Mouse (Mus musculus) liver, embryonic 12.5 days (tissue): ENCODE results near the gene Mipol1. TPM values are rescaled to one million over a fixed set of nuclear protein-coding genes. Genes with fewer than 3 reads are reported as not detected.

Experiments used
- ATAC-seq: fragments of 200-750 bp; cut with Nextera tagmentation; 2 replicates; pipeline ENCODE4 v1.8.0; 2017; ENCODE audit warnings: moderate number of reproducible peaks, mild to moderate bottlenecking, moderate library complexity
- H3K27ac ChIP-seq: fragments of 300-500 bp; sonication (generic); 2 replicates; pipeline ENCODE4 v1.5.1; 2016; ENCODE audit warnings: mild to moderate bottlenecking
- H3K27me3 ChIP-seq: fragments of 300-500 bp; sonication (generic); replicated peaks from 2 replicates; pipeline ENCODE4 v1.6.1; 2016; ENCODE audit warnings: mild to moderate bottlenecking, moderate library complexity
- H3K36me3 ChIP-seq: fragments of 300-500 bp; sonication (generic); 2 replicates; pipeline ENCODE4 v1.6.1; 2016; ENCODE audit warnings: mild to moderate bottlenecking, moderate library complexity
- H3K4me1 ChIP-seq: fragments of 300-500 bp; sonication (generic); 2 replicates; pipeline ENCODE4 v1.6.1; 2016
- H3K4me2 ChIP-seq: fragments of 300-500 bp; sonication (generic); 2 replicates; pipeline ENCODE4 v1.6.1; 2016; ENCODE audit warnings: mild to moderate bottlenecking, moderate library complexity
- H3K4me3 ChIP-seq: fragments of 300-500 bp; sonication (generic); 2 replicates; pipeline ENCODE4 v1.5.1; 2016; ENCODE audit warnings: mild to moderate bottlenecking, moderate library complexity
- H3K9ac ChIP-seq: fragments of 300-500 bp; sonication (generic); 2 replicates; pipeline ENCODE4 v1.6.1; 2016; ENCODE audit warnings: mild to moderate bottlenecking, moderate library complexity
- H3K9me3 ChIP-seq: fragments of 300-500 bp; sonication (generic); replicated peaks from 2 replicates; pipeline ENCODE4 v1.6.1; 2016; ENCODE audit warnings: mild to moderate bottlenecking, moderate library complexity
- WGBS: fragments of 180-500 bp; shearing (Covaris S2); methylation state at CpG from one replicate; pipeline ENCODE4 v1.1.7; 2016; ENCODE audit not compliant: insufficient replicate concordance; 5-methylcytosine and 5-hydroxymethylcytosine counted together
- polyA plus RNA-seq: library from polyadenylated mRNA; unstranded; fragments of >200 nt; fragmentation: Nextera tagmentation; extraction: Ambion mirVana; gene quantifications from 2 replicates; pipeline ENCODE4 v1.2.1, GENCODE M21; 2016

The Mipol1 gene
- polyA plus RNA-seq, 1 experiment from 2014 or later: 5.4 TPM

- no peak for ATAC-seq
Observed at GRCm38 (mm10) chr12:57536909-57537670, 306.9 kb downstream of the Mipol1 start.

GRCm38 (mm10) chr12:57537791-57538587 is 307.8 kb downstream of the Mipol1 start:
- Histone ChIP-seq H3K4me2 (peak overlapping the region; percentile 45), H3K9me3 (no peaks in the 10 kb centered on the region), H3K27ac (no peak overlapping the region), H3K4me3 (peak overlapping the region; percentile 34; the same call in 1 of the 2 replicates), H3K27me3 (peaks cover 91% of the 10 kb centered on the region), H3K4me1 (peaks cover 7% of the 10 kb centered on the region), H3K9ac (no peak overlapping the region), H3K36me3 (no peaks in the 10 kb centered on the region)
- ATAC-seq: no peak
- 2% methylated on average over 21 of the region's 21 CpGs for WGBS

More at GRCm38 (mm10) chr12:57536909-57537670, 306.9 kb downstream of the Mipol1 start:
- H3K27me3 ChIP-seq: peaks cover 91% of the 10 kb centered on the region
- H3K4me1 ChIP-seq: peaks cover 3% of the 10 kb centered on the region; the same call in 1 of the 2 replicates
- H3K27ac ChIP-seq: no peak overlapping the region
- H3K9ac ChIP-seq: no peak overlapping the region
- H3K36me3 ChIP-seq: no peaks in the 10 kb centered on the region
- H3K4me3 ChIP-seq: no peak overlapping the region
- H3K9me3 ChIP-seq: no peaks in the 10 kb centered on the region
- WGBS: 8% methylated on average over 11 of the region's 11 CpGs
- no peak overlapping the region for H3K4me2 ChIP-seq

GRCm38 (mm10) chr12:57538588-57539550 is 308.6 kb downstream of the Mipol1 start:
- H3K27me3 ChIP-seq: peaks cover 91% of the 10 kb centered on the region
- H3K4me1 ChIP-seq: peaks cover 7% of the 10 kb centered on the region
- no peaks in the 10 kb centered on the region for H3K9me3 ChIP-seq
- WGBS: 2% methylated on average over 63 of the region's 63 CpGs
- no peak for ATAC-seq
- H3K4me2 ChIP-seq: peak overlapping the region; percentile 45
- H3K4me3 ChIP-seq: peak overlapping the region; percentile 34
- H3K36me3 ChIP-seq: no peaks in the 10 kb centered on the region
- peak overlapping the region; percentile 52 for H3K27ac ChIP-seq
- H3K9ac ChIP-seq: peak overlapping the region; percentile 27; the same call in 1 of the 2 replicates

- WGBS: 2% methylated on average over 10 of the region's 10 CpGs
- ATAC-seq: no peak
- Histone ChIP-seq H3K27ac (peak overlapping the region; percentile 52; the same call in 1 of the 2 replicates), H3K4me1 (peaks cover 7% of the 10 kb centered on the region), H3K4me2 (peak overlapping the region; percentile 45), H3K9me3 (no peaks in the 10 kb centered on the region), H3K9ac (no peak overlapping the region), H3K27me3 (peaks cover 91% of the 10 kb centered on the region), H3K36me3 (no peaks in the 10 kb centered on the region), H3K4me3 (peak overlapping the region; percentile 34)
Observed at GRCm38 (mm10) chr12:57539551-57539985, 309.3 kb downstream of the Mipol1 start.

GRCm38 (mm10) chr12:57541118-57541517 is 310.9 kb downstream of the Mipol1 start:
- 11% methylated on average over 6 of the region's 6 CpGs for WGBS
- H3K36me3 ChIP-seq: no peaks in the 10 kb centered on the region
- no peak overlapping the region for H3K27ac ChIP-seq
- no peak overlapping the region for H3K4me3 ChIP-seq
- peaks cover 15% of the 10 kb centered on the region for H3K4me1 ChIP-seq
- ATAC-seq: no peak
- peaks cover 91% of the 10 kb centered on the region for H3K27me3 ChIP-seq
- no peaks in the 10 kb centered on the region for H3K9me3 ChIP-seq
- H3K9ac ChIP-seq: no peak overlapping the region
- H3K4me2 ChIP-seq: no peak overlapping the region

- H3K4me3 ChIP-seq: peak overlapping the region; percentile 30; the same call in 1 of the 2 replicates
- no peak overlapping the region for H3K9ac ChIP-seq
- whole genome bisulfite sequencing: 8% methylated on average over 46 of the region's 46 CpGs
- H3K4me1 ChIP-seq: peaks cover 24% of the 10 kb centered on the region
- no peak for ATAC-seq
- H3K27ac ChIP-seq: no peak overlapping the region
- peak overlapping the region; percentile 43 for H3K4me2 ChIP-seq
- H3K27me3 ChIP-seq: peaks cover 91% of the 10 kb centered on the region
- H3K9me3 ChIP-seq: no peaks in the 10 kb centered on the region
- H3K36me3 ChIP-seq: no peaks in the 10 kb centered on the region
Observed at GRCm38 (mm10) chr12:57541931-57542745, 311.9 kb downstream of the Mipol1 start.

- no peaks in the 10 kb centered on the region for H3K36me3 ChIP-seq
- peak overlapping the region; percentile 30 for H3K4me3 ChIP-seq
- H3K27me3 ChIP-seq: peaks cover 95% of the 10 kb centered on the region
- no peak for ATAC-seq
- peaks cover 24% of the 10 kb centered on the region for H3K4me1 ChIP-seq
- H3K9me3 ChIP-seq: no peaks in the 10 kb centered on the region
- H3K4me2 ChIP-seq: peak overlapping the region; percentile 43
- H3K27ac ChIP-seq: no peak overlapping the region
- 4% methylated on average over 63 of the region's 63 CpGs for whole genome bisulfite sequencing
- peak overlapping the region; percentile 27; the same call in 1 of the 2 replicates for H3K9ac ChIP-seq
Observed at GRCm38 (mm10) chr12:57542746-57543626, 312.8 kb downstream of the Mipol1 start.

GRCm38 (mm10) chr12:57543627-57543991 is 313.4 kb downstream of the Mipol1 start:
- Histone ChIP-seq H3K4me2 (peak overlapping the region; percentile 43), H3K36me3 (no peaks in the 10 kb centered on the region), H3K4me1 (peaks cover 24% of the 10 kb centered on the region), H3K27ac (no peak overlapping the region), H3K9me3 (no peaks in the 10 kb centered on the region), H3K27me3 (peaks cover 95% of the 10 kb centered on the region), H3K4me3 (peak overlapping the region; percentile 30; the same call in 1 of the 2 replicates), H3K9ac (no peak overlapping the region)
- no peak for ATAC-seq
- WGBS: 7% methylated on average over 10 of the region's 10 CpGs

GRCm38 (mm10) chr12:57544641-57545370 is 314.6 kb downstream of the Mipol1 start:
- peaks cover 24% of the 10 kb centered on the region for H3K4me1 ChIP-seq
- peak overlapping the region; percentile 1; the same call in 1 of the 2 replicates for H3K27ac ChIP-seq
- H3K9me3 ChIP-seq: no peaks in the 10 kb centered on the region
- ATAC-seq: no peak
- H3K9ac ChIP-seq: peak overlapping the region; percentile 62; the same call in 1 of the 2 replicates
- H3K27me3 ChIP-seq: peaks cover 95% of the 10 kb centered on the region
- peak overlapping the region; percentile 70 for H3K4me2 ChIP-seq
- H3K36me3 ChIP-seq: no peaks in the 10 kb centered on the region
- WGBS: 3% methylated on average over 31 of the region's 31 CpGs
- H3K4me3 ChIP-seq: peak overlapping the region; percentile 51
